Mouse (Mus musculus): ENCODE results near the gene Psmd12. TPM values are rescaled to one million over a fixed set of nuclear protein-coding genes. Genes with fewer than 3 reads are reported as not detected.
A peak's percentile ranks its signal among the peaks of the same experiment; 100 is the strongest.

The Psmd12 gene
- polyA plus RNA-seq (2012; rRNA removed), result 71.5 and 76.4 TPM in 2 replicates

GRCm38 (mm10) chr11:107479053-107479861, at the start of gene Psmd12:
TSS of gene Psmd12 (plus strand) at chr11:107479484.
- Histone ChIP-seq H3K27ac (ENCODE audit: insufficient read depth, low read length) (peak within 1 kb of the TSS; percentile 89), H3K4me3 (replicated peaks; ENCODE audit: insufficient read depth, low read depth, low read length) (peak within 1 kb of the TSS; percentile 82), H3K27me3 (ENCODE audit: control insufficient read depth, insufficient read depth, low read length) (no peaks in the 10 kb centered on the region), H3K4me1 (ENCODE audit: control insufficient read depth, insufficient read depth, low read length) (peaks cover 4% of the 10 kb centered on the region; the same call in 1 of the 2 replicates)
- peak; percentile 95 for DNase-seq
- WGBS, result under 1% methylated on average over 51 of the region's 51 CpGs
- TF ChIP-seq CTCF (IDR thresholded peaks at IDR 0.05; ENCODE audit: borderline replicate concordance, insufficient read depth, low read depth, low read length) (no peak), POLR2A (IDR thresholded peaks at IDR 0.05; ENCODE audit: borderline replicate concordance, insufficient read depth, low read length) (peak; percentile 80)

- TF ChIP-seq CTCF (IDR thresholded peaks at IDR 0.05; ENCODE audit: borderline replicate concordance, insufficient read depth, low read depth, low read length) (no peak), POLR2A (IDR thresholded peaks at IDR 0.05; ENCODE audit: borderline replicate concordance, insufficient read depth, low read length) (no peak)
- H3K4me3 ChIP-seq (replicated peaks; ENCODE audit: insufficient read depth, low read depth, low read length), result no peak overlapping the region
- H3K4me1 ChIP-seq (ENCODE audit: control insufficient read depth, insufficient read depth, low read length), result no peaks in the 10 kb centered on the region
- no peak for DNase-seq
- H3K27ac ChIP-seq (ENCODE audit: insufficient read depth, low read length), result no peak overlapping the region
- 82% methylated on average over 7 of the region's 7 CpGs for whole genome bisulfite sequencing
- no peaks in the 10 kb centered on the region for H3K27me3 ChIP-seq (ENCODE audit: control insufficient read depth, insufficient read depth, low read length)
These were observed 47.9 kb upstream of the Psmd12 start for GRCm38 (mm10) chr11:107431197-107431965.

GRCm38 (mm10) chr11:107435776-107436449, 43.4 kb upstream of the Psmd12 start:
- DNase-seq, result no peak
- TF ChIP-seq POLR2A (IDR thresholded peaks at IDR 0.05; ENCODE audit: borderline replicate concordance, insufficient read depth, low read length) (no peak), CTCF (IDR thresholded peaks at IDR 0.05; ENCODE audit: borderline replicate concordance, insufficient read depth, low read depth, low read length) (no peak)
- WGBS, result 93% methylated on average over 6 of the region's 6 CpGs
- no peaks in the 10 kb centered on the region; the same call in 1 of the 2 replicates for H3K4me1 ChIP-seq (ENCODE audit: control insufficient read depth, insufficient read depth, low read length)
- no peak overlapping the region for H3K4me3 ChIP-seq (replicated peaks; ENCODE audit: insufficient read depth, low read depth, low read length)
- H3K27ac ChIP-seq (ENCODE audit: insufficient read depth, low read length), result no peak overlapping the region
- no peaks in the 10 kb centered on the region for H3K27me3 ChIP-seq (ENCODE audit: control insufficient read depth, insufficient read depth, low read length)

- TF ChIP-seq POLR2A (IDR thresholded peaks at IDR 0.05; ENCODE audit: borderline replicate concordance, insufficient read depth, low read length) (no peak), CTCF (IDR thresholded peaks at IDR 0.05; ENCODE audit: borderline replicate concordance, insufficient read depth, low read depth, low read length) (no peak)
- Histone ChIP-seq H3K27ac (ENCODE audit: insufficient read depth, low read length) (no peak overlapping the region), H3K4me3 (replicated peaks; ENCODE audit: insufficient read depth, low read depth, low read length) (no peak overlapping the region), H3K27me3 (ENCODE audit: control insufficient read depth, insufficient read depth, low read length) (no peaks in the 10 kb centered on the region), H3K4me1 (ENCODE audit: control insufficient read depth, insufficient read depth, low read length) (no peaks in the 10 kb centered on the region; the same call in 1 of the 2 replicates)
- 21% methylated on average over 4 of the region's 4 CpGs for WGBS
- DNase-seq, result no peak
These were observed 41.6 kb upstream of the Psmd12 start for GRCm38 (mm10) chr11:107437723-107438122.

- no peaks in the 10 kb centered on the region; the same call in 1 of the 2 replicates for H3K4me1 ChIP-seq (ENCODE audit: control insufficient read depth, insufficient read depth, low read length)
- 34% methylated on average over 3 of the region's 3 CpGs for WGBS
- no peak for DNase-seq
- H3K27ac ChIP-seq (ENCODE audit: insufficient read depth, low read length), result no peak overlapping the region
- H3K27me3 ChIP-seq (ENCODE audit: control insufficient read depth, insufficient read depth, low read length), result no peaks in the 10 kb centered on the region
- no peak overlapping the region for H3K4me3 ChIP-seq (replicated peaks; ENCODE audit: insufficient read depth, low read depth, low read length)
- TF ChIP-seq POLR2A (IDR thresholded peaks at IDR 0.05; ENCODE audit: borderline replicate concordance, insufficient read depth, low read length) (no peak), CTCF (IDR thresholded peaks at IDR 0.05; ENCODE audit: borderline replicate concordance, insufficient read depth, low read depth, low read length) (no peak)
These were observed 41.1 kb upstream of the Psmd12 start for GRCm38 (mm10) chr11:107438140-107438539.

GRCm38 (mm10) chr11:107441050-107441449, 38.2 kb upstream of the Psmd12 start:
- H3K27ac ChIP-seq (ENCODE audit: insufficient read depth, low read length), result no peak overlapping the region
- TF ChIP-seq CTCF (IDR thresholded peaks at IDR 0.05; ENCODE audit: borderline replicate concordance, insufficient read depth, low read depth, low read length) (no peak), POLR2A (IDR thresholded peaks at IDR 0.05; ENCODE audit: borderline replicate concordance, insufficient read depth, low read length) (no peak)
- H3K4me1 ChIP-seq (ENCODE audit: control insufficient read depth, insufficient read depth, low read length), result peaks cover 8% of the 10 kb centered on the region
- WGBS, result 79% methylated on average over 3 of the region's 3 CpGs
- H3K27me3 ChIP-seq (ENCODE audit: control insufficient read depth, insufficient read depth, low read length), result no peaks in the 10 kb centered on the region
- no peak overlapping the region for H3K4me3 ChIP-seq (replicated peaks; ENCODE audit: insufficient read depth, low read depth, low read length)
- no peak for DNase-seq
